Mouse (Mus musculus): ENCODE measurements around the gene Gal3st2c.
"Not testable (repeated sequence)": the region's sequence is repeated elsewhere in the genome, so short reads cannot be mapped to it uniquely, and the experiment has no call there.

GRCm38 (mm10) chr1:94005954-94006506 is 15.7 kb downstream of the Gal3st2c start:
- TF ChIP-seq NELFE (IDR thresholded peaks at IDR 0.05; ENCODE audit: low read depth, low read length); CTCF (conservative IDR thresholded peaks at IDR 0.05 in 1 of 2, IDR thresholded peaks at IDR 0.05 in 1 of 2; ENCODE audit: low read depth in 2 of 2, low read length in 2 of 2); TBP (conservative IDR thresholded peaks at IDR 0.05; ENCODE audit: low read depth, low read length); MAX (IDR thresholded peaks at IDR 0.05; ENCODE audit: low read length); POLR2A (IDR thresholded peaks at IDR 0.05; ENCODE audit: low read depth, low read length): not testable (repeated sequence)

Measured in CH12.LX (cell line).